Mouse (Mus musculus): ENCODE measurements around the gene Syt16. TPM values are rescaled to one million over a fixed set of nuclear protein-coding genes. Genes with fewer than 3 reads are reported as not detected.
A peak's percentile ranks its signal among the peaks of the same experiment; 100 is the strongest.

Syt16 gene
- polyA plus RNA-seq (2015; fragmentation: Nextera tagmentation; extraction: Ambion mirVana): 0.44 and 1.0 TPM in 2 replicates

DNA sequence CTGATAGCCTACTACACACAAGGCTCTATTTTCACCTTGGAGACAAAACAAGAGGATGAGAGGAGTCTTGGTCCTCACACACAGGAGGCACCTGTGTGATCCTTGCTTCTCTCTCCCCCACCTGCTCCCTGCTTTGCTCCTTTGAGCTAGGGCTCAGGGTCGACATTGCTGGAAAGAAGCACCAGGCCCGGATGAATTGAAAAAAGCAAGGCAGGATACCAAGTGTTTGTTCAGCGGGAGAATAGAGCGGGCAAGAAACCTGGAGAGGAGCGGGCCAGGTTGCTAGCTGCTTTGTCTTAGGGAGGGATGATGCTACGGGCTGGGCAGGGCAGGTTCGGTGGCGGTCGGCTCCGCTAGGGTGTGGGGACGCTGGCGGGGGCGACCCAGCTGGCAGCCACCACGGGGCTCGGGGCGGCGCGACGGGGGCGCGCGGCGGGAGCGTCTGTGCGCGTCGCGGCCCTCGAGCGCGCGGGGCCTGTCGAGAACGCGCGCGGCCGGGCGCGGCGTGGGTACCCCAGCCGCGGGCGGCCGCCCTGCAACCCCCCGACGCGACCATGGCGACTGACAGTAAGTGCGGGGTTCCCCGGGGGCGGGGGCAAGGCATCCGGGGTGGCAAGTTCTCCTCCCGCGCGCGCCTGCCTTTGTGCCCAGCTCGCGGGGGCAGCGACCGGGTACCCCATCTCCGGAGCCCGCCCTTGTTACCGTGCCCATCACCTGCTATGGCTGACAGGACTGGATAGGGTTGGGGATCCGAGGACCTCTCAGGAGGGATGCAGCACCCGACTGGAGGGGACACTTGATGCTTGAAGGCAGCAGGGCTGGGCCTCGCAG is at the start of gene Syt16:
TSS of gene Syt16 (plus strand) at position 365 of the 831 bp plus-strand sequence.
- no peaks in the 10 kb centered on the region for H3K9me3 ChIP-seq
- peak; percentile 49; the same call in 1 of the 2 replicates for ATAC-seq (ENCODE audit: borderline replicate concordance, extremely low read depth, low FRiP score, low TSS enrichment)
- peak within 1 kb of the TSS; percentile 54 for H3K4me3 ChIP-seq
- H3K4me2 ChIP-seq: peak within 1 kb of the TSS; percentile 99
- 2% methylated on average over 39 of the region's 67 CpGs for WGBS
- H3K36me3 ChIP-seq: no peaks in the 10 kb centered on the region
- 0 out of 2 replicates have a peak, but pooled peaks cover 2% of the 10 kb centered on the region for H3K4me1 ChIP-seq
- H3K27ac ChIP-seq: no peak within 1 kb of the TSS
- peaks cover 33% of the 10 kb centered on the region for H3K27me3 ChIP-seq
- peak within 1 kb of the TSS; percentile 32 for H3K9ac ChIP-seq

DNA sequence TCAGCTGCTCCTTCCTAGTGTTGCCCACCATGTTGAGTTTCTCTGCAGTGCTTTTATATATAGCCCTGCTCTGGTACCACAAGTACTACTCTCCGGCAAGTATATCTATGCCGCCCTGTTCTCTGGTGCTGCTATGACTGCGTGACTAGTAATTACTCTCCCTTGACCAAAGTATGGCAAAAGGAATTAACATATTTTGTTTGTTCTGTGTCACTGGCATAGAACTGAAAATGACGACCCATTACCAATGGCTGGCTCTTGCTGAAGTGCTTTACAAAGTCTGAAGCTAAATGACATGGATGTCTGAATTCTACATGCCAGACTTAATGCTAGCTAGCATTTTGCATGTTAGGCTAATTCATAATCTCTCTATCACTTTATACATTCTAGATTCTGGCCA is 49.0 kb upstream of the Syt16 start:
- Histone ChIP-seq H3K9ac (no peak overlapping the region), H3K4me1 (peaks cover 9% of the 10 kb centered on the region), H3K36me3 (peaks cover 28% of the 10 kb centered on the region), H3K4me3 (no peak overlapping the region), H3K27me3 (no peaks in the 10 kb centered on the region; the same call in 1 of the 2 replicates), H3K4me2 (no peak overlapping the region), H3K27ac (no peak overlapping the region), H3K9me3 (no peaks in the 10 kb centered on the region)
- no peak for ATAC-seq (ENCODE audit: borderline replicate concordance, extremely low read depth, low FRiP score, low TSS enrichment)
- 84% methylated on average over 4 of the region's 4 CpGs for WGBS

DNA sequence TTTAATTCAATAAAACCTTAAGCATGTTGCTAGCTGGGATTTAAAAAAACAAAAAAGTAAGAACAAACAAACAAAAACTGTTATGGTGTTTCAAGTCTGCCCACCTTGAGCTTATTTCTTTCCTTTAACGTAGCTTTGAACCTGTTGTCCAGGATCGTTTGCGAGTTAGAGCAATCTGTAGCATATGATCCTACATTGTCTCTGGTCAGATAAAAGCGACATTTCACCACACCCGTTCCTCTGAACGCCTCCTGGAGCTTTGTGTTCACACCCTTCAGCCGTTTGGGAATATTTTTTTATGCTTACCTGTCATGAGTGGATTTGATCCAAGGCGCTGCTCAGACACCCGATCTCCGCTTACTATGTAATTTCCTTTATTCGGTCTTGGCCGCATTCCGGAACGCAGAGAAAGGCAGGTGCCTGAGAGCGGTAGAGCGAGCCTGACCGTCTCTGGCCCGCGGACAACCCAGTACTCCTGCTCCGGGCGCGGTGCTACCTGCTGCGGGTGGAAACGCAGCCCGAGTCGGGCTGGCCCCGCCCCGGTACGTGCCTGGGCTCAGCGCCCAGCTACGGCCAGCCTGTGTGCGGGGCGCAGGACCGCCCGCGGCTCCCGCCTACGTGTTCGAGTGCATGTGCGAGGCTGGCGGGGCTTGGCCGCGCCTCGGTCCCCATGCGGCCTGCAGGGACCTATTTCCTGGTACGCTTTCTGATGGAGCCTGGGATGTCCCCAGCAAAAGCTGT is 48.0 kb upstream of the Syt16 start:
- ATAC-seq (ENCODE audit: borderline replicate concordance, extremely low read depth, low FRiP score, low TSS enrichment): peak; percentile 80
- peaks cover 20% of the 10 kb centered on the region for H3K36me3 ChIP-seq
- peak overlapping the region; percentile 77 for H3K4me2 ChIP-seq
- H3K27ac ChIP-seq: no peak overlapping the region
- H3K4me1 ChIP-seq: peaks cover 13% of the 10 kb centered on the region
- H3K27me3 ChIP-seq: no peaks in the 10 kb centered on the region; the same call in 1 of the 2 replicates
- peak overlapping the region; percentile 38 for H3K4me3 ChIP-seq
- H3K9me3 ChIP-seq: no peaks in the 10 kb centered on the region
- 8% methylated on average over 46 of the region's 46 CpGs for WGBS
- peak overlapping the region; percentile 31 for H3K9ac ChIP-seq

GRCm38 (mm10) chr12:73952879-73953278 is 44.6 kb upstream of the Syt16 start:
- Histone ChIP-seq H3K27ac (no peak overlapping the region), H3K9ac (no peak overlapping the region), H3K4me3 (peak overlapping the region; percentile 37), H3K4me2 (peak overlapping the region; percentile 61), H3K4me1 (peaks cover 13% of the 10 kb centered on the region), H3K36me3 (peaks cover 5% of the 10 kb centered on the region), H3K9me3 (no peaks in the 10 kb centered on the region), H3K27me3 (no peaks in the 10 kb centered on the region; the same call in 1 of the 2 replicates)
- 5% methylated on average over 15 of the region's 15 CpGs for WGBS
- ATAC-seq (ENCODE audit: borderline replicate concordance, extremely low read depth, low FRiP score, low TSS enrichment): peak; percentile 19; the same call in 1 of the 2 replicates

GRCm38 (mm10) chr12:73953420-73954186 is 43.9 kb upstream of the Syt16 start:
- 0 out of 2 replicates have a peak overlapping the region, but pooled peaks have one; percentile 5 for H3K9ac ChIP-seq
- H3K4me1 ChIP-seq: peaks cover 13% of the 10 kb centered on the region
- ATAC-seq (ENCODE audit: borderline replicate concordance, extremely low read depth, low FRiP score, low TSS enrichment): no peak
- no peaks in the 10 kb centered on the region for H3K9me3 ChIP-seq
- no peak overlapping the region for H3K27ac ChIP-seq
- no peaks in the 10 kb centered on the region; the same call in 1 of the 2 replicates for H3K27me3 ChIP-seq
- H3K4me2 ChIP-seq: peak overlapping the region; percentile 61
- H3K36me3 ChIP-seq: peaks cover 4% of the 10 kb centered on the region; the same call in 1 of the 2 replicates
- peak overlapping the region; percentile 37 for H3K4me3 ChIP-seq
- WGBS: 37% methylated on average over 14 of the region's 14 CpGs

DNA sequence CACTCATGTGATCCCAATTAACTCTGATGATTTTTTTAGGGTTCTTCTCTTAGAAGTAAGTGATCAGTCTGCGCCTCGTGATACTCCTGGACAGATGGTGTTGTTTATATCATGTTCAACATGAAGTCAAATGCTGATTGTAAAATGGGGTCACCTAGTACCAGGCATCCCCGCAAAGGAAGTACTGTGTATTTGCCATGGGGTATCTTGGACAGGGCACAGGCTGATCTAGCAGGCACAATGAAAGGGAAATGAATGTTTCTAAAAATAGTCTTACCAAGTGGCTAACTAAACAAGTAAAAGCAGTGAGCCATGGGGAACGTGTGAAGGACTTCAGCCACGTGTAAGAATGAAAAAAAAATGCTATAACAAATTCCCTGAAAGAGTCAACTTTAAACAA is 42.7 kb upstream of the Syt16 start:
- Histone ChIP-seq H3K4me2 (no peak overlapping the region), H3K9me3 (no peaks in the 10 kb centered on the region), H3K4me3 (no peak overlapping the region), H3K4me1 (peaks cover 7% of the 10 kb centered on the region), H3K36me3 (no peaks in the 10 kb centered on the region), H3K9ac (no peak overlapping the region), H3K27me3 (no peaks in the 10 kb centered on the region; the same call in 1 of the 2 replicates), H3K27ac (no peak overlapping the region)
- 39% methylated on average over 5 of the region's 5 CpGs for WGBS
- ATAC-seq (ENCODE audit: borderline replicate concordance, extremely low read depth, low FRiP score, low TSS enrichment): no peak

DNA sequence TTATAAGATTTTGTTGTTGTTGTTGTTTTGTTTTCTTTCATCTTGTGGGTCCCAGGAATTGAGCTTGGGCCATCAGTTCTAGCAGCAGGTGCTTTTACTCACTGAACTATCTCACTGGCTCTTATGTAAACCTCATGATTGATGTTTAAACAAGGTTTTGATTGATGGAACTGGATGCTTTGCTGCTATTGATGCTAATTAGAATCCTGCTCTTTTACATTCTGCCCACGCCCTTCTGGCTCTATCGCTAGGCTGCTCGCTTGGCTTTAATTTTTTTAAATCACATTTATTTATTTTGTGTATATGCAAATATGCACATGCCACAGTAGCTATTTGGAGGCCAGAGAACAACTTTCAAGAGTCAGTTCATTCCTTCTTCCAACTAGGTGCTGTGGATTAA is 39.8 kb upstream of the Syt16 start:
- no peak for ATAC-seq (ENCODE audit: borderline replicate concordance, extremely low read depth, low FRiP score, low TSS enrichment)
- 45% methylated on average over 3 of the region's 3 CpGs for WGBS
- no peak overlapping the region for H3K9ac ChIP-seq
- 0 out of 2 replicates have a peak, but pooled peaks cover 6% of the 10 kb centered on the region for H3K4me1 ChIP-seq
- no peaks in the 10 kb centered on the region for H3K9me3 ChIP-seq
- no peaks in the 10 kb centered on the region for H3K36me3 ChIP-seq
- no peak overlapping the region for H3K4me2 ChIP-seq
- H3K4me3 ChIP-seq: no peak overlapping the region
- H3K27ac ChIP-seq: no peak overlapping the region
- no peaks in the 10 kb centered on the region for H3K27me3 ChIP-seq

- H3K4me1 ChIP-seq: 0 out of 2 replicates have a peak, but pooled peaks cover under 1% of the 10 kb centered on the region
- H3K4me2 ChIP-seq: no peak overlapping the region
- no peak overlapping the region for H3K4me3 ChIP-seq
- no peak for ATAC-seq (ENCODE audit: borderline replicate concordance, extremely low read depth, low FRiP score, low TSS enrichment)
- 85% methylated on average over 2 of the region's 2 CpGs for WGBS
- no peak overlapping the region for H3K27ac ChIP-seq
- H3K9ac ChIP-seq: no peak overlapping the region
- no peaks in the 10 kb centered on the region for H3K36me3 ChIP-seq
- H3K27me3 ChIP-seq: no peaks in the 10 kb centered on the region
- H3K9me3 ChIP-seq: no peaks in the 10 kb centered on the region
Measured at GRCm38 (mm10) chr12:73958830-73959229, 38.6 kb upstream of the Syt16 start.

GRCm38 (mm10) chr12:73964291-73965281 is 32.9 kb upstream of the Syt16 start, which contains the start of gene Snapc1:
Snapc1 (plus strand) TSS chr12:73964481.
- WGBS: under 1% methylated on average over 60 of the region's 60 CpGs
- peaks cover 7% of the 10 kb centered on the region for H3K4me1 ChIP-seq
- ATAC-seq (ENCODE audit: borderline replicate concordance, extremely low read depth, low FRiP score, low TSS enrichment): peak; percentile 100
- no peaks in the 10 kb centered on the region for H3K27me3 ChIP-seq
- no peaks in the 10 kb centered on the region for H3K9me3 ChIP-seq
- peak within 1 kb of the TSS; percentile 79 for H3K4me3 ChIP-seq
- H3K9ac ChIP-seq: peak within 1 kb of the TSS; percentile 80
- peak within 1 kb of the TSS; percentile 58 for H3K27ac ChIP-seq
- peak within 1 kb of the TSS; percentile 78 for H3K4me2 ChIP-seq
- H3K36me3 ChIP-seq: peaks cover 19% of the 10 kb centered on the region

GRCm38 (mm10) chr12:73969142-73969541 is 28.3 kb upstream of the Syt16 start:
- 0 out of 2 replicates have a peak, but pooled peaks cover 3% of the 10 kb centered on the region for H3K9me3 ChIP-seq
- H3K4me2 ChIP-seq: no peak overlapping the region
- ATAC-seq (ENCODE audit: borderline replicate concordance, extremely low read depth, low FRiP score, low TSS enrichment): no peak
- H3K4me3 ChIP-seq: no peak overlapping the region
- peaks cover 7% of the 10 kb centered on the region for H3K4me1 ChIP-seq
- no peak overlapping the region for H3K9ac ChIP-seq
- no peaks in the 10 kb centered on the region for H3K27me3 ChIP-seq
- no peak overlapping the region for H3K27ac ChIP-seq
- H3K36me3 ChIP-seq: peaks cover 57% of the 10 kb centered on the region
- 95% methylated on average over 8 of the region's 8 CpGs for WGBS

All from lung, embryonic 15.5 days (tissue).